Mouse (Mus musculus) right cerebral cortex, adult 18-20 months (tissue): ENCODE measurements around the gene Dusp10.

Experiments
- DNase-seq: peaks from one replicate; pipeline ENCODE4 v3.0.0; 2022; ENCODE audit warnings: mixed read lengths

The Dusp10 gene

GRCm38 (mm10) chr1:184013106-184013505 is at the start of gene Dusp10:
TSS of gene Dusp10 (plus strand) at chr1:184013302.
- DNase-seq, result no peak

- DNase-seq, result no peak
These were observed 47.8 kb upstream of the Dusp10 start for GRCm38 (mm10) chr1:183965341-183965740.

GRCm38 (mm10) chr1:183969265-183969664 is 43.8 kb upstream of the Dusp10 start:
- DNase-seq, result no peak

GRCm38 (mm10) chr1:183979814-183980243 is 33.3 kb upstream of the Dusp10 start:
- DNase-seq, result no peak

GRCm38 (mm10) chr1:183982108-183982507 is 31.0 kb upstream of the Dusp10 start:
- peak; percentile 28 for DNase-seq

- no peak for DNase-seq
These were observed 25.3 kb upstream of the Dusp10 start for GRCm38 (mm10) chr1:183987711-183988245.

- DNase-seq, result no peak
These were observed 21.2 kb upstream of the Dusp10 start for GRCm38 (mm10) chr1:183991921-183992320.

- no peak for DNase-seq
These were observed 15.9 kb upstream of the Dusp10 start for GRCm38 (mm10) chr1:183997207-183997606.

- peak; percentile 17 for DNase-seq
These were observed 10.6 kb upstream of the Dusp10 start for GRCm38 (mm10) chr1:184002470-184002869.

GRCm38 (mm10) chr1:184004311-184004710 is 8.8 kb upstream of the Dusp10 start:
- DNase-seq, result no peak

- DNase-seq, result no peak
These were observed 7.6 kb upstream of the Dusp10 start for GRCm38 (mm10) chr1:184005315-184006058.

GRCm38 (mm10) chr1:184006086-184006485 is 7.0 kb upstream of the Dusp10 start:
- DNase-seq, result no peak

- DNase-seq, result no peak
These were observed 1.8 kb upstream of the Dusp10 start for GRCm38 (mm10) chr1:184011311-184011710.

GRCm38 (mm10) chr1:184014091-184014490 is 989 bp downstream of the Dusp10 start:
- DNase-seq, result no peak

GRCm38 (mm10) chr1:184015995-184016730 is 3.1 kb downstream of the Dusp10 start:
- no peak for DNase-seq

- DNase-seq, result no peak
These were observed 4.5 kb downstream of the Dusp10 start for GRCm38 (mm10) chr1:184017606-184018005.

- no peak for DNase-seq
These were observed 6.1 kb downstream of the Dusp10 start for GRCm38 (mm10) chr1:184019042-184019721.

GRCm38 (mm10) chr1:184019722-184020107 is 6.6 kb downstream of the Dusp10 start:
- no peak for DNase-seq

- DNase-seq, result no peak
These were observed 10.9 kb downstream of the Dusp10 start for GRCm38 (mm10) chr1:184023971-184024370.

- DNase-seq, result no peak
These were observed 11.5 kb downstream of the Dusp10 start for GRCm38 (mm10) chr1:184024631-184025030.

- DNase-seq, result no peak
These were observed 12.0 kb downstream of the Dusp10 start for GRCm38 (mm10) chr1:184025079-184025478.

GRCm38 (mm10) chr1:184027039-184027438 is 13.9 kb downstream of the Dusp10 start:
- DNase-seq, result no peak

GRCm38 (mm10) chr1:184030070-184030802 is 17.1 kb downstream of the Dusp10 start:
- DNase-seq, result no peak
